Mouse (Mus musculus) testis, adult 2 months (tissue): ENCODE data around the gene Vasp.

Source experiments
- CTCF ChIP-seq: fragments of 200-500 bp; IDR thresholded peaks from 2 replicates; pipeline ENCODE4 v1.5.1; 2012; ENCODE audit warnings: low read depth, mild to moderate bottlenecking, inconsistent platforms, low read length, moderate library complexity; ENCODE audit not compliant: control insufficient read depth, insufficient read depth, insufficient replicate concordance
- POLR2A ChIP-seq: fragments of 200-500 bp; IDR thresholded peaks from 2 replicates; pipeline ENCODE4 v1.6.1; 2012; ENCODE audit warnings: low read depth, mild to moderate bottlenecking, inconsistent platforms, low read length, moderate library complexity; ENCODE audit not compliant: control insufficient read depth

DNA sequence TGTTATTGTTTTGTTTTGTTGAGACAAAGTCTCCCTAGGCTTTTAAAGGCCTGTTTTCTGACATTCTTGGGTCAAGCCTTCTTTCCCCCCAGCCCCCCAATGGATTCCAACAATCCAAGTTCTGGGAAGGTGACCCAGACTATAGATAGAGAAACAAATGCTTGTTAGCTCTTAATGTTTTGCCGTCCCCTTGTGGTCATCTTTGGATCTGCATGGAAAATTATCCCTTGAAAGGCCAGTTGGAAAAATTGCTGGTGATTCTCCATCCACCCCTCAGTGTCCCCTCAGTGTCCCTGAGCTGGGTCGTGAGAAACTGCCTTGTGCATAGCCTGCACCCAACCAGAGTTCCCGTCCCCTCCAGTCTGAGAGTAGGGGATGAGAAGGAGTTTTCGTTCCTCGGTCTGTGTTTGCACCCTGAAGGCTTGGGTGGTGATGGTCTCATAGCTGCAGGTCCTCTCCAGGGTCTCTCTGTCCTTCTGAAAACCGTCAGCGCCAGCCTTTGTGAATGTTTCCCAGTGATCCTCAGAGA, 62.6 kb downstream of the Vasp start:
- TF ChIP-seq CTCF (0 out of 2 replicates have a peak, but pooled peaks have one; percentile 6), POLR2A (no peak)
